Mouse (Mus musculus): ENCODE data around the gene 4930562C15Rik. TPM values are rescaled to one million over a fixed set of nuclear protein-coding genes. Genes with fewer than 3 reads are reported as not detected.

Gene 4930562C15Rik
- polyA plus RNA-seq, 1 experiment: not detected

DNA sequence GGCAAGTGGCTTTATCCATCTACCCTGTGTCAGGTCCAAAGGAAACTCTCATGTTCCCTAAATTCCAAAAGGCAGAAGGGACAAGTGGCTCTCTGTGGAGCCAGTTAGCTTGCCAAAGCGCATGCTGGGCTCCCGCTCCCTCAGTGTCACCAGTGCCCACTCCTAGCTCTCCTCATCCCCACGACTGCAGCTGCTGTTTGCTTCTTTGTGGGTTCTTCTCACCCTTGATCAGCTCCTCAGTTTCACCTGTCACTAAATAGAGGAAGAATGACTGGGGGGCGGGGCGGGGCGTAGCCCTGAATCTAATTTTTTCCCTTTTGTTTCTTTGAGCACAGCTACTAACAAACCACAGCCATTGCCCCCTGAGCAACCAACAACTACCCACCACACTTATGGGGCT lies 63.7 kb downstream of the 4930562C15Rik start:
- Histone ChIP-seq H3K4me3 (ENCODE audit: insufficient read depth, low read length) (no peak overlapping the region), H3K27ac (ENCODE audit: insufficient read depth, low read length) (no peak overlapping the region), H3K4me1 (ENCODE audit: control insufficient read depth, insufficient read depth, low read length) (peaks cover 13% of the 10 kb centered on the region)
- no peak for TF ChIP-seq CTCF (IDR thresholded peaks at IDR 0.05; ENCODE audit: extremely low read depth, insufficient read depth, low read length)
- no peak for TF ChIP-seq POLR2A (IDR thresholded peaks at IDR 0.05; ENCODE audit: extremely low read depth, insufficient read depth, low read length)

DNA sequence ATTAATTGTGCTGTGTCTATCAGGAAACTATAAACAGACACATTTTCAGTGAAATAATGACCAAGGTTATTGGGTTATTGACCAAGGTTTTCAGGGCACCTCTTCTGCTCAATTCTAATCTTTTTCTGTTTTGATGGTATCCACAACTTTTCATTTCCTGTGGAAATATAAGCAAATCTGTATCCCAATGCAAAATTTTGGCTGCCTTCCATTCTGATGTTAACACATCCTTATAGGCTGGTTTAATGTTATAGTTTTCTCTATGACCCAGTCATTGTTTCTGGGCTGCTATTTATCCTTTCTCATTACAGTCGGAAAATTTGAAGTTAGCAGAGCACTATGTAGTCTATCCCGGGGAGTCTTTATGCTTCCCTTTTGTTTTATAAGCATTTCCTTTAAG lies 64.5 kb downstream of the 4930562C15Rik start:
- H3K4me3 ChIP-seq (ENCODE audit: insufficient read depth, low read length): no peak overlapping the region
- TF ChIP-seq CTCF (IDR thresholded peaks at IDR 0.05; ENCODE audit: extremely low read depth, insufficient read depth, low read length): no peak
- TF ChIP-seq POLR2A (IDR thresholded peaks at IDR 0.05; ENCODE audit: extremely low read depth, insufficient read depth, low read length): no peak
- H3K27ac ChIP-seq (ENCODE audit: insufficient read depth, low read length): no peak overlapping the region

DNA sequence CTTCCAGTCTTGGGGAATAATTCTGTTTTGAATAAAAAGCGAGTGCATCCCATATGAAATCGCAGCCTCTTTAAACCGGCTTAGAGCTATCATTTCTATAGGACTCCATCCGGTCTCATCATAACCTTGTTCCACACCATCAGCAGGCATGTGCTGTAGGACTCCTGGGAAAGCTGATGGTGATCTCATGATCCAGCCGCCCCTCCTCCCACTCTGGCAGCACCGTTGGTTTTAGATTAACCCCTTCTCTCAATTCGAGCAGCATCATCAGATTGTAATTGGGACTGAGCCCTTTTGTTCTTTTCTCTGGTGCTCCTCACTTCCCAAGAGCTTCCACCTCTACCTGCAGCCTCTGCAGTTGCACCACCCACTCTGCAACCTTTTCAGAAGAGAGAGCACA lies 66.0 kb downstream of the 4930562C15Rik start:
- H3K4me1 ChIP-seq (ENCODE audit: control insufficient read depth, insufficient read depth, low read length): peaks cover 10% of the 10 kb centered on the region
- TF ChIP-seq POLR2A (IDR thresholded peaks at IDR 0.05; ENCODE audit: extremely low read depth, insufficient read depth, low read length): no peak
- no peak overlapping the region for H3K27ac ChIP-seq (ENCODE audit: insufficient read depth, low read length)
- no peak overlapping the region for H3K4me3 ChIP-seq (ENCODE audit: insufficient read depth, low read length)

More for the DNA sequence above, 64.5 kb downstream of the 4930562C15Rik start:
- peaks cover 13% of the 10 kb centered on the region for H3K4me1 ChIP-seq (ENCODE audit: control insufficient read depth, insufficient read depth, low read length)

DNA sequence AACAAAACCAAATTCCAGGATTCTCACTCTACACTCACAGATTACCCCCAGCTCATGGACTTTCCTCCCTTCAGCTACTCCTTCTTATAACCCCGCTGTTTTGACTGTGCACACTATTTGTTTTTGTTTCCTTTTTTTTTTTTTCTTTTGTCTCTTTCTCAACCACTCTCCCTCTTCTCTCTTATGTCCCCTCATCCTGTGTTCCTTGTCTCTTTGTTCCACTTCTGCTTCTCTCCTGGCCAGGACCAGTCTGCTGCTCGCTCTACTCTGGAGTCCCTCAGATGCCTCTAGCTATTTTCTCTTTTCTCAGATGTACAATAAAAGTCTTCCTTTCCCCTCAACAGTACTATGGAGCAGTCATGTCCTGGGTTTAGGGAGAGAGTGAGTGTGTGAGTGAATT lies 67.2 kb downstream of the 4930562C15Rik start:
- TF ChIP-seq POLR2A (IDR thresholded peaks at IDR 0.05; ENCODE audit: extremely low read depth, insufficient read depth, low read length) (no peak), CTCF (IDR thresholded peaks at IDR 0.05; ENCODE audit: extremely low read depth, insufficient read depth, low read length) (no peak)

DNA sequence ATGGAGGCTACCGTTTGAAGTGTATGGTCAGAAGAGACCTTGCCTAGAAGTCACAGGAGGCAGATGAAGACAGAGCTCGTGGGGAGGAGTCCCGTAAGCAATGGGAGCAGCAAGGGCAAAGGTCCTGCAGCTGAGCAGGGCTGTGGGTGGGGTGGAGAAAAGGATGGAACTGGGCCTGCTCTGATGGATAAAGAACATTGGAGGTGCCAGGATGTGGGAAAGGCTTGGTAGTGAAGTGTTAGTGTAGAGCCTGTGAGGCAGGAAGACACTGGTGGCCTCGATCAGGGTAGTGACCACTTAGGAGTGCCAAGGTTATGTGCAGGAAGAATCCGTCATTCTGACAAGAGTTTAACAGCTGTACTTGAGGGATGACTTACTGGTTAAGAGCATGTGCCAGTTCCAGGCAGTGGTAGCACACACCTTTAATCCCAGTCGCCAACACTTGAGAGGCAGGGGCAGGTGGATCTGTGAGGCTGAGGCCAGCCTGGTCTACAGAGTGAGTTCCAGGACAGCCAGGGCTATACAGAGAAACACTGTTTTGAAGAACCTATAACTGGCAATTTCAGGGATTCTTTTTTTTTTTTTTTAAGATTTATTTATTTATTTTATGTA lies 68.4 kb downstream of the 4930562C15Rik start:
- H3K27ac ChIP-seq (ENCODE audit: insufficient read depth, low read length): no peak overlapping the region
- H3K4me3 ChIP-seq (ENCODE audit: insufficient read depth, low read length): no peak overlapping the region
- H3K4me1 ChIP-seq (ENCODE audit: control insufficient read depth, insufficient read depth, low read length): peaks cover 2% of the 10 kb centered on the region; the same call in 1 of the 2 replicates
- TF ChIP-seq CTCF (IDR thresholded peaks at IDR 0.05; ENCODE audit: extremely low read depth, insufficient read depth, low read length) (no peak), POLR2A (IDR thresholded peaks at IDR 0.05; ENCODE audit: extremely low read depth, insufficient read depth, low read length) (no peak)

More for the DNA sequence above, 67.2 kb downstream of the 4930562C15Rik start:
- Histone ChIP-seq H3K27ac (ENCODE audit: insufficient read depth, low read length) (no peak overlapping the region), H3K4me1 (ENCODE audit: control insufficient read depth, insufficient read depth, low read length) (peaks cover 2% of the 10 kb centered on the region; the same call in 1 of the 2 replicates), H3K4me3 (ENCODE audit: insufficient read depth, low read length) (no peak overlapping the region)

DNA sequence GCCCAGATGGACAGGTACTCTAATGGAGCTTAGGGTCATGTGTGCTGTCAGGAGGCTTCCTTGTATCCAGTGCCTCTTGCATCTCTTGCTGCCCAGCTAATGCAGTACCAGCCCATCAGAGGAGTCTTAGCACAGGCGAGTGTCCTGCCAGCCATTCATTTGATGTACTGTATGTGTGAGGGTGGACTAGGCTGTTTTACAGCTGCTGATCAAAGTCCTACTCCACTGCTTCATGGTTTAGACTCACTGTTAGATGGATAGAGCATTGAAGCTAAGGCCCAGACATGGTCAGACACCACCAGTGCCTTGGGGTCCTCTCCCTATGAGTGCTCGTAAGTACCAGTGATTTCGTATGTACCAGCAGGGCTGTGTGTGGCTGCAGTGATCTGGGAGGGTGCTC lies 69.7 kb downstream of the 4930562C15Rik start:
- Histone ChIP-seq H3K4me1 (ENCODE audit: control insufficient read depth, insufficient read depth, low read length) (peaks cover 2% of the 10 kb centered on the region; the same call in 1 of the 2 replicates), H3K4me3 (ENCODE audit: insufficient read depth, low read length) (no peak overlapping the region), H3K27ac (ENCODE audit: insufficient read depth, low read length) (no peak overlapping the region)
- TF ChIP-seq CTCF (IDR thresholded peaks at IDR 0.05; ENCODE audit: extremely low read depth, insufficient read depth, low read length) (no peak), POLR2A (IDR thresholded peaks at IDR 0.05; ENCODE audit: extremely low read depth, insufficient read depth, low read length) (no peak)

DNA sequence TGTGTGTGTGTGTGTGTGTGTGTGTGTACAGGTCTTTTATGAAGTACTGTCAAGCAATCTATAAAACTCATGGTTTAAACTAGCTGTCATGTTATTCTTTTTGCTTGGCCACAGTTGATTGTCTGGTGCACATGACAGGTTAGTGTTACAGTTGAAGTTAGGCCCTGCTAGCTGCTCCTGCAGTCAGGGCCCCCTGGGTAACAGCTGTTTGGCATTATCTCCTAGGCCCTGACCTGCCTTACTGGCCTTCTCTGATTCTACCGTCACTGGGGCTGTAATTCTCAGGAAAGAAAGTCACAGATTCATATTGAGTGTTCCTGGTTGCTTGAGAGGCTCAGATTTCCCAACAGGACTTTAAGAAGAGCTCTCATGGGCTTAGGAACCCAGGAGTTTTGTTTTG lies 70.4 kb downstream of the 4930562C15Rik start:
- Histone ChIP-seq H3K4me3 (ENCODE audit: insufficient read depth, low read length) (no peak overlapping the region), H3K4me1 (ENCODE audit: control insufficient read depth, insufficient read depth, low read length) (peaks cover 2% of the 10 kb centered on the region; the same call in 1 of the 2 replicates), H3K27ac (ENCODE audit: insufficient read depth, low read length) (no peak overlapping the region)
- TF ChIP-seq CTCF (IDR thresholded peaks at IDR 0.05; ENCODE audit: extremely low read depth, insufficient read depth, low read length): no peak
- no peak for TF ChIP-seq POLR2A (IDR thresholded peaks at IDR 0.05; ENCODE audit: extremely low read depth, insufficient read depth, low read length)

DNA sequence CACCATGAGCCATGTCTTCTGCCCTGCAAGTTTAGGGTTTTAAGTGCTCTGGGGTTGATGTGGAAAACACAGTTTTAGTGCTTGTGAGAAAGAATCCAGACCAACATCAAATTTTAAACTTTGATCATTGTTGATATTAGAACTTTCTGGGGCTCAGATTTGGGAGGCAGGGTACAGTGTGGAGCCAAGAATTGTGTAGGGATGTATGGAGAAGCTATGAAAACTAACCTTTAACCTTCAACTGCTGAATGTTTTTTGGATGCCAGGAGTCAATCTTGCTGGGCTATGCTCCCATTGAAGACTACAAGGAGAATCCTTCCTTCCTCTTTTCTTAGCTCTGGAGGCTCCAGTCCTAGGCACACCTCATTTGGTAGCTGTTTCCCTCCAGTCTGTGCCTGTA lies 71.3 kb downstream of the 4930562C15Rik start:
- Histone ChIP-seq H3K4me3 (ENCODE audit: insufficient read depth, low read length) (no peak overlapping the region), H3K4me1 (ENCODE audit: control insufficient read depth, insufficient read depth, low read length) (peaks cover 2% of the 10 kb centered on the region; the same call in 1 of the 2 replicates), H3K27ac (ENCODE audit: insufficient read depth, low read length) (0 out of 2 replicates have a peak overlapping the region, but pooled peaks have one; percentile 12)
- TF ChIP-seq POLR2A (IDR thresholded peaks at IDR 0.05; ENCODE audit: extremely low read depth, insufficient read depth, low read length) (no peak), CTCF (IDR thresholded peaks at IDR 0.05; ENCODE audit: extremely low read depth, insufficient read depth, low read length) (no peak)

DNA sequence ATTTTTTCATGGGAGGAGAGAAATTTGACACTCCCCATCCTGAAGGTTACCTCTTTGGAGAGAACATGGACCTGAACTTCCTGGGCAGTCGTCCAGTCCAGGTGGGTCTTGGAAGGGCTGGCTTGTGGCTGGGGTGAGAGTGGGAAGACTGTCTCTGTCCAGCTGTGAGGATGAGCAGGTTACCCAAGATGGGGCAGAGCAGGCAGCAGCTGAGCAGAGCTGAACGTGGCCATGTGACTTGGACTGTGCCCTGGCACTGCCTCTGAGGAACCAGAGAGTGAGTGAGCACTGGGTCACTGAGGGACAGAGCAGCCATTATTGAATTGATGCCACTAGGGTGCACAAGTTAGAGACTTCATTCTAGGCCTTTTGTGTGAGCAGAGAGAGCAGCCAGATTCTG lies 72.2 kb downstream of the 4930562C15Rik start:
- no peak overlapping the region for H3K4me3 ChIP-seq (ENCODE audit: insufficient read depth, low read length)
- peaks cover 2% of the 10 kb centered on the region; the same call in 1 of the 2 replicates for H3K4me1 ChIP-seq (ENCODE audit: control insufficient read depth, insufficient read depth, low read length)
- H3K27ac ChIP-seq (ENCODE audit: insufficient read depth, low read length): peak overlapping the region; percentile 12
- TF ChIP-seq CTCF (IDR thresholded peaks at IDR 0.05; ENCODE audit: extremely low read depth, insufficient read depth, low read length): no peak
- no peak for TF ChIP-seq POLR2A (IDR thresholded peaks at IDR 0.05; ENCODE audit: extremely low read depth, insufficient read depth, low read length)

DNA sequence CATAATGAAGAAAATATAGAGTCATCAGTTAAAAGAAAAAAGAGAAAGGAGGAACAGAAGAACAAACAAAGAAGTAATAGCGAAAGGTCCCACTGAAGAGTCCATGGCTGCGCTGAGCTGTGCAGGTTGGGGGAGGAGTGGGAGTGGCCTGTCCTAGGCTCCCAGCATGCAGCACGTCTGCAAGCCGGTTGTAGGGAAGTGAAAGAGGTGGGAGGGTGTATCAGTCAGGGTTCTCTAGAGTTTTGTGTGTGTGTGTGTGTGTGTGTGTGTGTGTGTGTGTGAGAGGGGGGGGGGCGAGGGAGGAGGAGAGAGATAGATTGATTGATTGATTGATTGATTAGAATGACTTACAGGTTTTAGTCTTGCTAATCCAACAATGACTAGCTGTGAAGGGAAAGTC lies 72.8 kb downstream of the 4930562C15Rik start:
- TF ChIP-seq POLR2A (IDR thresholded peaks at IDR 0.05; ENCODE audit: extremely low read depth, insufficient read depth, low read length): no peak
- no peak for TF ChIP-seq CTCF (IDR thresholded peaks at IDR 0.05; ENCODE audit: extremely low read depth, insufficient read depth, low read length)
- Histone ChIP-seq H3K4me1 (ENCODE audit: control insufficient read depth, insufficient read depth, low read length) (peaks cover 3% of the 10 kb centered on the region; the same call in 1 of the 2 replicates), H3K27ac (ENCODE audit: insufficient read depth, low read length) (no peak overlapping the region), H3K4me3 (ENCODE audit: insufficient read depth, low read length) (no peak overlapping the region)
